In genomic region chr14:121338819-121339573, GRCm38 (mm10) we compare ENCODE assay signal across 15 mouse cellular contexts. TPM values are rescaled to one million over a fixed set of nuclear protein-coding genes. Genes with fewer than 3 reads are reported as not detected.
A peak's percentile ranks its signal among the peaks of the same experiment; 100 is the strongest.
DNase-seq lines count a peak whose midpoint lies in the region; ATAC-seq and TF ChIP-seq lines count a peak whose summit lies in the region.
"Had no signal": no experiment of that assay in that cellular context is flagged by ENCODE, and none has a peak within 500 bp of the region (broad histone marks: within the 10 kb centered on the region; RNA-seq: fewer than 3 reads in every experiment).

No protein-coding gene starts in this region.

- H3K9ac ChIP-seq in forebrain, embryonic 16.5 days (replicated peaks; ENCODE audit: low read depth, low read length): no peak overlapping the region
- H3K9ac ChIP-seq in forebrain, embryonic 13.5 days: no peak overlapping the region
- H3K9ac ChIP-seq in intestine, embryonic 16.5 days (ENCODE audit: low read depth, low read length): no peak overlapping the region
- no peak overlapping the region for H3K9ac ChIP-seq in intestine, postnatal 0 days (ENCODE audit: low read depth, low read length)
- H3K9ac ChIP-seq: forebrain, embryonic 12.5 days; midbrain, embryonic 12.5 days had no signal

- H3K4me1 ChIP-seq in forebrain, embryonic 16.5 days (replicated peaks; ENCODE audit: control insufficient read depth, insufficient read depth, low read length): 0 out of 2 replicates have a peak, but pooled peaks cover 6% of the 10 kb centered on the region
- peaks cover 21% of the 10 kb centered on the region for H3K4me1 ChIP-seq in forebrain, embryonic 13.5 days
- peaks cover 41% of the 10 kb centered on the region for H3K4me1 ChIP-seq in intestine, embryonic 16.5 days (ENCODE audit: control insufficient read depth, insufficient read depth, low read length)
- H3K4me1 ChIP-seq in intestine, postnatal 0 days (replicated peaks; ENCODE audit: control insufficient read depth, insufficient read depth, low read length): peaks cover 25% of the 10 kb centered on the region

- no peaks in the 10 kb centered on the region for H3K36me3 ChIP-seq in forebrain, embryonic 16.5 days (ENCODE audit: control insufficient read depth, insufficient read depth)
- peaks cover 22% of the 10 kb centered on the region for H3K36me3 ChIP-seq in forebrain, embryonic 13.5 days (ENCODE audit: poor library complexity, severe bottlenecking)
- H3K36me3 ChIP-seq in intestine, embryonic 16.5 days (ENCODE audit: control insufficient read depth, insufficient read depth, low read length): no peaks in the 10 kb centered on the region
- 0 out of 2 replicates have a peak, but pooled peaks cover 17% of the 10 kb centered on the region for H3K36me3 ChIP-seq in intestine, postnatal 0 days (ENCODE audit: control insufficient read depth, insufficient read depth)

- H3K9me3 ChIP-seq in forebrain, embryonic 16.5 days (ENCODE audit: control insufficient read depth, low read length): no peaks in the 10 kb centered on the region
- H3K9me3 ChIP-seq in forebrain, embryonic 13.5 days (replicated peaks): no peaks in the 10 kb centered on the region
- no peaks in the 10 kb centered on the region for H3K9me3 ChIP-seq in intestine, embryonic 16.5 days (ENCODE audit: control insufficient read depth, low read length)
- H3K9me3 ChIP-seq in intestine, postnatal 0 days (ENCODE audit: control insufficient read depth): no peaks in the 10 kb centered on the region
- H3K9me3 ChIP-seq: forebrain, embryonic 12.5 days; G1E; limb, embryonic 12.5 days; midbrain, embryonic 12.5 days had no signal

- H3K4me2 ChIP-seq in forebrain, embryonic 16.5 days (ENCODE audit: low read length): no peak overlapping the region
- H3K4me2 ChIP-seq in forebrain, embryonic 13.5 days: no peak overlapping the region
- no peak overlapping the region for H3K4me2 ChIP-seq in intestine, embryonic 16.5 days (ENCODE audit: low read depth, low read length)
- no peak overlapping the region for H3K4me2 ChIP-seq in intestine, postnatal 0 days (replicated peaks; ENCODE audit: low read depth)
- H3K4me2 ChIP-seq: forebrain, embryonic 12.5 days; limb, embryonic 12.5 days; midbrain, embryonic 12.5 days had no signal

- H3K4me3 ChIP-seq in forebrain, embryonic 16.5 days (replicated peaks; ENCODE audit: low read length): no peak overlapping the region
- H3K4me3 ChIP-seq in forebrain, embryonic 13.5 days: no peak overlapping the region
- no peak overlapping the region for H3K4me3 ChIP-seq in intestine, embryonic 16.5 days (ENCODE audit: low read length)
- H3K4me3 ChIP-seq in intestine, postnatal 0 days (ENCODE audit: low read depth, low read length): no peak overlapping the region
- H3K4me3 ChIP-seq: forebrain, embryonic 12.5 days; layer of hippocampus, adult 2 months; limb, embryonic 12.5 days; midbrain, embryonic 12.5 days had no signal

- 72% methylated on average over 18 of the region's 18 CpGs for WGBS in forebrain, embryonic 16.5 days
- WGBS in forebrain, embryonic 13.5 days: 73% methylated on average over 18 of the region's 18 CpGs
- WGBS in intestine, embryonic 16.5 days: 56% methylated on average over 18 of the region's 18 CpGs
- 74% methylated on average over 18 of the region's 18 CpGs for WGBS in intestine, postnatal 0 days

- no peak overlapping the region for H3K27ac ChIP-seq in forebrain, embryonic 16.5 days (ENCODE audit: low read length)
- H3K27ac ChIP-seq in forebrain, embryonic 13.5 days: no peak overlapping the region
- no peak overlapping the region for H3K27ac ChIP-seq in intestine, embryonic 16.5 days (ENCODE audit: low read length)
- H3K27ac ChIP-seq in intestine, postnatal 0 days (ENCODE audit: low read depth, low read length): no peak overlapping the region
- H3K27ac ChIP-seq: forebrain, embryonic 12.5 days; layer of hippocampus, adult 2 months; limb, embryonic 12.5 days; midbrain, embryonic 12.5 days had no signal

- no peaks in the 10 kb centered on the region for H3K27me3 ChIP-seq in forebrain, embryonic 16.5 days (replicated peaks; ENCODE audit: control insufficient read depth, insufficient read depth, low read length)
- no peaks in the 10 kb centered on the region for H3K27me3 ChIP-seq in forebrain, embryonic 13.5 days
- no peaks in the 10 kb centered on the region for H3K27me3 ChIP-seq in intestine, embryonic 16.5 days (replicated peaks; ENCODE audit: control insufficient read depth, insufficient read depth, low read length)
- H3K27me3 ChIP-seq in intestine, postnatal 0 days (replicated peaks; ENCODE audit: control insufficient read depth, insufficient read depth, low read length): no peaks in the 10 kb centered on the region
- H3K27me3 ChIP-seq: forebrain, embryonic 12.5 days; limb, embryonic 12.5 days; midbrain, embryonic 12.5 days had no signal

- TF ChIP-seq CTCF in intestine, postnatal 0 days (IDR thresholded peaks at IDR 0.05; ENCODE audit: low read depth): no peak

- peak; percentile 26 for DNase-seq in urinary bladder, postnatal 14 days (ENCODE audit: low spot score)
- no peak for DNase-seq in urinary bladder, adult 2 months (ENCODE audit: low spot score)
- no peak for DNase-seq in right cerebral cortex, postnatal 10 days (ENCODE audit: low spot score in 2 of 2)
- no peak for DNase-seq in adrenal gland, adult 8-10 months
- DNase-seq: spleen, adult 18-20 months; thymus, postnatal 14 days had no signal

- peak; percentile 32; the same call in 1 of the 2 replicates for ATAC-seq in forebrain, embryonic 16.5 days
- no peak for ATAC-seq in forebrain, embryonic 13.5 days
- ATAC-seq in intestine, embryonic 16.5 days: 0 out of 2 replicates have a peak, but pooled peaks have one; percentile 12
- no peak for ATAC-seq in intestine, postnatal 0 days

RNA-seq across cellular contexts. Expression of gene Stk24, which starts 40.8 kb away (rescaled TPM):
- polyA plus RNA-seq in forebrain, embryonic 16.5 days (2015; fragmentation: Nextera tagmentation; extraction: Ambion mirVana): 20.5 and 23.4 TPM in 2 replicates
- polyA plus RNA-seq in forebrain, embryonic 13.5 days (2015; fragmentation: Nextera tagmentation; extraction: Ambion mirVana): 24.3 and 26.1 TPM in 2 replicates
- 27.3 and 39.7 TPM in 2 replicates for polyA plus RNA-seq in intestine, embryonic 16.5 days (2015; fragmentation: Nextera tagmentation; extraction: Ambion mirVana)
- 39.2 and 40.7 TPM in 2 replicates for polyA plus RNA-seq in intestine, postnatal 0 days (2015; fragmentation: Nextera tagmentation; extraction: Ambion mirVana)
- 60.4 and 67.3 TPM in 2 replicates for polyA plus RNA-seq in urinary bladder, adult 2 months (2012; rRNA removed)
- total RNA-seq in adrenal gland, adult 8-10 months (2022): 100 to 1,000 TPM; 100 to 130 (median 118) TPM

Comparison
In these comparisons a context has a peak if more than half of its experiments do, and no peak if none do; other contexts are left out.
1. ATAC-seq: peak in forebrain, embryonic 16.5 days (single experiment) and intestine, embryonic 16.5 days (single experiment); none in forebrain, embryonic 13.5 days (single experiment) and intestine, postnatal 0 days (single experiment).